Mouse (Mus musculus): ENCODE measurements around the gene Naa40.

DNA sequence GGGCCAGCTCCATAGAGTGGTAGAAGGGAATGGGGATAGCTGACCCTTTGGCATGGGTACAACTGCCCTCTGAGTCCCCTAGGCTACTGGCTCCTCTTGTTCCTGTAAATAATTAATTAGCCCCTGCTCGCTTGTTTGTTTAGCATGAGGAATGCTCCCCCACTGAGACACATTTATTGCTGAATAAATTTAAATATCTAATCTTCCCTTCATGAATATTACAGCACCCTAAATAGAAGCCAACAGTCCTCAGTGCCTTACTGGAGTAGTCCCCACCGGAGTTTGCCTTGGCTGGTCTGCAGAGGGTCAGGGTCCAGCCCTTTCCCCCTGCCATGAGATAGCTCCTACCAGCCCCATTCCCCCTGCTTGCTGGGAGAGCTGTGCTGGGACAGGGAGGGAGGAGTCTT, 48.4 kb downstream of the Naa40 start:
- TF ChIP-seq POLR2A (IDR thresholded peaks at IDR 0.05; ENCODE audit: control insufficient read depth, extremely low read depth, insufficient read depth, low read length, poor library complexity) = no peak
- TF ChIP-seq CTCF (IDR thresholded peaks at IDR 0.05; ENCODE audit: borderline replicate concordance, control insufficient read depth, extremely low read depth, insufficient read depth, low read length, poor library complexity) = no peak
